Mouse (Mus musculus) megakaryocyte, embryonic 14.5 days (primary cell): ENCODE results near the gene Emc9. TPM values are rescaled to one million over a fixed set of nuclear protein-coding genes. Genes with fewer than 3 reads are reported as not detected.

Source experiments
- H3K27me3 ChIP-seq: replicated peaks from 2 replicates; pipeline ENCODE3; 2012; ENCODE audit warnings: inconsistent platforms
- H3K36me3 ChIP-seq: replicated peaks from 2 replicates; pipeline ENCODE3; 2012; ENCODE audit warnings: low read length, inconsistent platforms, mixed read lengths
- H3K4me1 ChIP-seq: 2 replicates; pipeline ENCODE4 v1.6.1; 2012; ENCODE audit warnings: inconsistent platforms
- H3K4me3 ChIP-seq: replicated peaks from 2 replicates; pipeline ENCODE3; 2012; ENCODE audit warnings: moderate library complexity, mild to moderate bottlenecking, inconsistent platforms
- H3K9me3 ChIP-seq: 2 replicates; pipeline ENCODE4 v1.6.1; 2012; ENCODE audit warnings: inconsistent platforms
- FLI1 ChIP-seq: IDR thresholded peaks from 2 replicates; pipeline ENCODE4 v1.6.1; 2012; ENCODE audit warnings: low read length, inconsistent platforms, mixed read lengths
- GATA1 ChIP-seq: IDR thresholded peaks from 3 replicates; pipeline ENCODE4 v1.6.1; 2012; ENCODE audit warnings: mixed read lengths, low read length, inconsistent platforms, borderline replicate concordance
- polyA plus RNA-seq: library from polyadenylated mRNA; stranded (reverse); fragments of >175 nt; gene quantifications from 2 replicates; pipeline ENCODE4 v1.2.3, GENCODE M21; 2012; ENCODE audit warnings: low replicate concordance; ENCODE audit not compliant: insufficient read depth

Emc9 gene
- polyA plus RNA-seq, result 2.0 and 18.9 TPM in 2 replicates

DNA sequence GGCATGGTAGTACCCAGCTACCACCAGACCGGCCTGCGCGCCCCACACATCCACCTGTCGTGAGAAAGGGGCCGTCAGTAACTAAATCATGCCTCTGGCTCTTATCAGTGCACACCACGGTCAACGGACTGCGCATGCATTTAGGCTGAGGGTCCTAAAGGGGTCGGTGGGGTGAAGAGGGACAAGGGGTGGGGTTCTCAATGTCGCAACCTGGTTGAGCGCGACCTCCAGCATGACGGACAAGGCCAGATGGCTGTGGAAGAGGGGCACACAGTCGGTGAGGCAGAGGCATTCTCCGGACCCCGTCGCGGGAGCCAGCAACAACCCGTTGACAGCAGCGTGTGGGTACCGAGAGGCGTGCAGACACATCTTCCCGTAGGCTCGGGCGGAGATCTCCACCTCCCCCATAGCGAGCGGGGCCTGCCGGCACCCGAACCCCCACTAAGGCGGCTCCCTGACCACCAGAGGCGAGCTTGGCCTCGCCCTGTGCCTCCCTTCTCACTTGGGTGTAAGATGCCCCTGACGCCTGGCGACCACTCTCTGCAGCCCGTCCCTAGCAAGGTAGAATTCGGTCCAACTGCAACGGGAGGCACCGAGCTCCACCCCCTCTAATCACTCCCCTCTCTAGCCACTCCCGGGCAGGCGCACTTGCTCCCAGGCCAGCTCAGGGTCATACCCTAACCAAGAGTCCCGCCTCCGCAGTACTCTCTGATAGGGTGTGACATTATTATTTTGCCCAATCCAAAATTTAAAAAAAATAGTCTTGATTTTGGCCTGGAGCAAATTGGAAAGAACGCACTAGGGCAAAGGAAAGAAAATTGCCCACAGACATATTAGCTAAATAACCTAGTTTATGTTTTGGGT, at the start of gene Emc9:
TSS of gene Emc9 (minus strand) at position 601 of the 864 bp plus-strand sequence.
- Histone ChIP-seq H3K4me1 (peaks cover 53% of the 10 kb centered on the region), H3K9me3 (no peaks in the 10 kb centered on the region), H3K36me3 (peaks cover 53% of the 10 kb centered on the region), H3K4me3 (peak within 1 kb of the TSS; percentile 95), H3K27me3 (no peaks in the 10 kb centered on the region)
- TF ChIP-seq FLI1 (no peak), GATA1 (no peak)

- H3K4me3 ChIP-seq, result no peak overlapping the region
- TF ChIP-seq FLI1, result no peak
- no peak for TF ChIP-seq GATA1
- no peaks in the 10 kb centered on the region for H3K27me3 ChIP-seq
- peaks cover 99% of the 10 kb centered on the region for H3K36me3 ChIP-seq
- H3K9me3 ChIP-seq, result no peaks in the 10 kb centered on the region
- H3K4me1 ChIP-seq, result peaks cover 16% of the 10 kb centered on the region
Measured at GRCm38 (mm10) chr14:55629312-55629711, 44.2 kb upstream of the Emc9 start.

DNA sequence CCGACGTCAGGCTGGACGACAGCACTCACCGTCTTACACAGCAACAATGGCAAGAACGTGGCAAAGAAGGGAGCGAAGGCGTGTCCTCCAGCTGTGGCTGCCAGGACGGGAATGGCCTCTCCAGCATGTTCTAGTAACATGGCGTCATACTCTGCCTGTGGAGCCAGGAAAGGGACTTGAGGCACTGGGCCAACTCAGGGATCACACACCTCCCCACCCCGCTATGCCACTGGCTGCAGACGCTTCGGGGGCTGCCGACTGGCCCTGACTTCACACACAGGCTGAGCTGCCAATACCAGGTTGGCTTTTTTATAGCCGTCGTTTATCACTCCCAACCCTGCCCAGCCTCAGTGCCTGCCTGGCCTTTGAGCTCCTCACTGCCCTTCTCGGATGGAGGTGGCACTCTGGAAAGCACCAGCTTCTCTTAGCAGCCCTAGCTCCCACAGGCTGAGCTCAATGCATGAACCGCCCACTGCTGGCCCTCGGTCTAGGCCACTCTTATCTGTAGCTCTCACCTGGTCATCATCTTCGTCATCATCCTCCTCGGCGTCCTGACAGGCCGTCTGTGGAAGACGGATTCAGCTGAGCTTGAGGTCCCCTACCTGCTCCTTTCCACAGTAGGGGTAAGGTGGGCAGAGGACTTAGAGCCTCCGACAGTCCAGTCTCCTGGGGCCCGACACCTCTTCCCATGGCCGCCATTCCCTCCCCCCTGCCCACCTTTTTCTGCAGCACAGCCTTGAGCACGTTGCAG, 43.1 kb upstream of the Emc9 start:
- peaks cover 97% of the 10 kb centered on the region for H3K36me3 ChIP-seq
- TF ChIP-seq FLI1 (no peak), GATA1 (no peak)
- H3K9me3 ChIP-seq, result no peaks in the 10 kb centered on the region

DNA sequence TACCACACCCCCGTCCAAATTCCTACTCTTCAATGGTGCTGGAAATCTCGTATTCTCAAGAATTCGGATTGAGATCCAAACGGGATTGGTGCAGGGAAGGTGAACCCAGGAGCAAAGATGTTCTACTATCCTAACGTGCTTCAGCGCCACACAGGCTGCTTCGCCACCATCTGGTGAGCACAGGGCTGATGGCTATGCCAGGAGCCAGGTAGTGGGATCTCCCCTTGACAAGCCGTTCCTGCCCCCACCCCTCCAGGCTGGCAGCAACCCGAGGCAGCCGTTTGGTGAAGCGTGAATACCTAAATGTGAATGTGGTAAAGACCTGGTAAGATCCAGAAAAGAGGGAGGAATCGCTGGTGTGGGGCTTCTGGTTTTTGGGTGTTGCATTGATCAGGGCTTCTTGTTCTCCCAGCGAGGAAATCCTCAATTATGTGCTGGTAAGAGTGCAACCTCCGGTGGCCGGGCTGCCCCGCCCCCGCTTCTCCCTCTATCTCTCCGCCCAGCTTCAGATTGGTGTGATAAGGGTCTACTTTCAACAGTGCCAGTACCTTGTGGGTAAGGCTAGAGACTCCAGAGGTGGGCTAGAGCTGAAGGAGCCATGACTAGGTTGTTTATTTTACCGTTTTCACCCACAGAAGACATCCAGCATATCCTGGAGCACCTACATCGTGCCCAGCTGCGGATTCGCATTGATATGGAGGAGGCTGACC, 33.5 kb upstream of the Emc9 start:
- Histone ChIP-seq H3K4me3 (peak overlapping the region; percentile 76), H3K4me1 (peaks cover 30% of the 10 kb centered on the region), H3K9me3 (no peaks in the 10 kb centered on the region), H3K27me3 (peaks cover 18% of the 10 kb centered on the region), H3K36me3 (peaks cover 2% of the 10 kb centered on the region)
- TF ChIP-seq FLI1 (no peak), GATA1 (no peak)

More for the DNA sequence above, 43.1 kb upstream of the Emc9 start:
- Histone ChIP-seq H3K4me1 (peaks cover 7% of the 10 kb centered on the region; the same call in 1 of the 2 replicates), H3K4me3 (peak overlapping the region; percentile 0), H3K27me3 (no peaks in the 10 kb centered on the region)

DNA sequence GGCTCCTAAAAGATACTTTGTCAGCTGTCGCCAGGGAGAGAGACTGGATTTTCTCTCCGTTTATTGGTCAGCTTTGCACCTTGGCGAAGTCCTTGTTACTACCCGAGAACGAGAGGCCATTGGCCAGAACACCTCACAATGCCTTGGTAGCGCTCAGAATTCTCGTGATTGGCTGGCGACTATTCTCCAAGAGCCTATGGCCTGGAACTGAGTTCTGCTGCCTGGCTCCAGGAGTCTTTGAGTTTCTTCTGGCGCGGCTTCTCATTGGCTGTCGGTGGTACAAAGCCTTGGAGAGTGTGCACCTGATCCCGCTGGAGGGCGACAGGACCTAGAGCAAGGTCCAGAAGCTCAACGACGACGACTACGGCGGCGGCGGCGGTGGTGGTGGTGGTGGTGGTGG, 32.7 kb upstream of the Emc9 start, which contains the start of gene Rec8:
TSS of gene Rec8 (plus strand) at position 216 of the 400 bp plus-strand sequence.
- Histone ChIP-seq H3K9me3 (no peaks in the 10 kb centered on the region), H3K27me3 (peaks cover 18% of the 10 kb centered on the region), H3K4me1 (peaks cover 30% of the 10 kb centered on the region), H3K4me3 (peak within 1 kb of the TSS; percentile 76), H3K36me3 (no peaks in the 10 kb centered on the region)
- TF ChIP-seq FLI1, result no peak
- no peak for TF ChIP-seq GATA1

DNA sequence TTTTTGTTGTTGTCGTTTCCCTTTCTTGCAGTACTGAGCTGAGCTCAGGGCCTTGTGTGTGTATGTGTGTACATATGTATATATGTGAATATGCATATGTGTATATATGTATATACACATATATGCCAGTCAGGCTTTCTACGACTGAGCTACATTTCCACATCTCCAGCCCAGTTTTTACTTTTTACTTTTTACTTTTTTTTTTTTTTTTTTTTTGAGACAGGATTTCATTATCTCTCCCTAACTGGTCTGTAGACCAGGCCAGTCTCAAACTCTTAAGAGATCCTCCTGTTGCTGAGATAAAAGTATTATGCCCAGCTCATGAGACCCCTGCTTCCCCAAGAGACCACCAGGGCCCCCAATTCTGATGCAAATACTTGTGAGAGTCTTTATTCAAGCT, 31.7 kb upstream of the Emc9 start:
- Histone ChIP-seq H3K4me1 (peaks cover 23% of the 10 kb centered on the region), H3K27me3 (peaks cover 18% of the 10 kb centered on the region), H3K4me3 (no peak overlapping the region), H3K9me3 (no peaks in the 10 kb centered on the region), H3K36me3 (no peaks in the 10 kb centered on the region)
- TF ChIP-seq GATA1, result no peak

- Histone ChIP-seq H3K27me3 (peaks cover 18% of the 10 kb centered on the region), H3K36me3 (peaks cover 2% of the 10 kb centered on the region), H3K9me3 (no peaks in the 10 kb centered on the region), H3K4me3 (no peak overlapping the region), H3K4me1 (peaks cover 21% of the 10 kb centered on the region)
- TF ChIP-seq FLI1 (no peak), GATA1 (no peak)
Measured at GRCm38 (mm10) chr14:55615876-55616275, 30.8 kb upstream of the Emc9 start.

DNA sequence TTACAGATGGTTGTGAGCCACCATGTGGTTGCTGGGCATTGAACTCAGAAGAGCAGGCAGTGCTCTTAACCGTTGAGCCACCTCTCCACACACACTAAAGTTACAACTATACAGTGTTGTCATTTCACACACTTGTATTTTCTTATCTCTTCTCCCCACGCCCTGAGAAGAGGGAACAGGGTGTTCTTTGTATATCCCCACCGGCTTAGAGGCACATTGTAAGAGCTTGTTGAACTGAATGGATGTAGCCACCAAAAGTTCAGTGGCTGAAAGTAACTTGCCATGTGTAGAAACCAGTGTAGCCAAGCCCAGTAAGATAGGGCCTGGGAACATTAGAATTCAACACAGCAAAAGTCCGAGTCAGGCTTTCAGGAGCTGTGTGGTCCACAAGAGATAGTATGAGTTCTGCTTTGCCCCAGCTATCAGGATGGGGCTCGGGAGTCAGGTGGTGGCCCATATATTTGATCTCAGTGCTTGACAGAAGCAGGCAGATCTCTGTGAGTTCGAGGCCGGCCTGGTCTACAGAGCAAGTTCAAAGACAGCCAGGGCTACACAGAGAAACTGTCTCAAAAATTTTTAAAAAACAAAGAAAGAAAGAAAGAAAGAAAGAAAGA, 29.6 kb upstream of the Emc9 start:
- Histone ChIP-seq H3K36me3 (peaks cover 13% of the 10 kb centered on the region), H3K9me3 (no peaks in the 10 kb centered on the region), H3K27me3 (peaks cover 14% of the 10 kb centered on the region), H3K4me1 (peaks cover 21% of the 10 kb centered on the region), H3K4me3 (no peak overlapping the region)
- no peak for TF ChIP-seq GATA1
- no peak for TF ChIP-seq FLI1

DNA sequence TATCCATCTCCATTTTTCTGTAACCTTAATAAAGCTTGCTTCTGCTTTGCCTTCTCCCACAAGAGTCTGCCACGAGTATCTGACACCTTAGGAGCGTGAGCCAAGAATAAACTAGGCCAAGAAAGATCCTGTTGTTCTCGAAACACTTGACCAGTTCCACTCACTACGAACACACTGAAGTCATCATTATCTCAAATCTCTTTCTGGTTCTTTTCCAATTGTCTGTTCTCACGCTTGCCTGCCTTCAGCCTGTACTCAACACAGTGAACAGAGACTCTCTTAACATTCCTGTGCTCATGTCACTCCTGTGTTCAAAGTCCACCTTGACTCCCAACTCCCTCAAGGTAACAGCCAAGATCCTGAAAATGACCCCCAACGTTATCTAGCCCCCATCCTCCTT, 28.2 kb upstream of the Emc9 start:
- H3K4me3 ChIP-seq, result no peak overlapping the region
- TF ChIP-seq FLI1 (no peak), GATA1 (no peak)
- no peaks in the 10 kb centered on the region for H3K9me3 ChIP-seq
- peaks cover 14% of the 10 kb centered on the region for H3K4me1 ChIP-seq
- H3K36me3 ChIP-seq, result peaks cover 26% of the 10 kb centered on the region
- H3K27me3 ChIP-seq, result peaks cover 3% of the 10 kb centered on the region
